Mouse (Mus musculus) erythroblast, embryonic 14.5 days (primary cell): Measurements from ENCODE around the gene Derl3. TPM values are rescaled to one million over a fixed set of nuclear protein-coding genes. Genes with fewer than 3 reads are reported as not detected.
"Not testable (repeated sequence)": the region's sequence is repeated elsewhere in the genome, so short reads cannot be mapped to it uniquely, and the experiment has no call there.

Experiments used
- H3K27me3 ChIP-seq: 2 replicates; pipeline ENCODE4 v1.6.1; 2012; ENCODE audit warnings: inconsistent platforms; ENCODE audit not compliant: control insufficient read depth
- H3K36me3 ChIP-seq: 2 replicates; pipeline ENCODE4 v1.6.1; 2012; ENCODE audit warnings: mild to moderate bottlenecking, inconsistent platforms; ENCODE audit not compliant: control insufficient read depth
- H3K4me1 ChIP-seq: 2 replicates; pipeline ENCODE4 v1.6.1; 2012; ENCODE audit warnings: inconsistent platforms; ENCODE audit not compliant: control insufficient read depth
- H3K4me3 ChIP-seq: replicated peaks from 2 replicates; pipeline ENCODE3; 2012; ENCODE audit warnings: moderate library complexity, mild to moderate bottlenecking, inconsistent platforms
- H3K9me3 ChIP-seq: 2 replicates; pipeline ENCODE4 v1.6.1; 2012; ENCODE audit warnings: low read length, inconsistent platforms, mixed read lengths; ENCODE audit not compliant: control insufficient read depth
- GATA1 ChIP-seq: IDR thresholded peaks from 2 replicates; pipeline ENCODE4 v1.6.1; 2012; ENCODE audit warnings: low read length, inconsistent platforms, mixed read lengths
- TAL1 ChIP-seq: IDR thresholded peaks from 3 replicates; pipeline ENCODE4 v1.6.1; 2012; ENCODE audit warnings: low read length, inconsistent platforms, mixed read lengths
- polyA plus RNA-seq: library from polyadenylated mRNA; stranded (reverse); fragments of >175 nt; gene quantifications from 2 replicates; pipeline ENCODE4 v1.2.3, GENCODE M21; 2012

Gene Derl3
- polyA plus RNA-seq, result not detected in 2 replicates

GRCm38 (mm10) chr10:75893089-75893750, at the start of gene Derl3:
Gene Derl3 (plus strand): TSS chr10:75893413.
- Histone ChIP-seq H3K36me3 (peaks cover 49% of the 10 kb centered on the region), H3K4me3 (peak within 1 kb of the TSS; percentile 61), H3K9me3 (no peaks in the 10 kb centered on the region), H3K4me1 (peaks cover 21% of the 10 kb centered on the region), H3K27me3 (no peaks in the 10 kb centered on the region)
- no peak for TF ChIP-seq GATA1

GRCm38 (mm10) chr10:75843898-75844297, 49.3 kb upstream of the Derl3 start:
- Histone ChIP-seq H3K27me3 (peaks cover 12% of the 10 kb centered on the region), H3K4me1 (peaks cover 42% of the 10 kb centered on the region)
- not testable (repeated sequence) for H3K4me3 ChIP-seq, H3K9me3 ChIP-seq, H3K36me3 ChIP-seq

- Histone ChIP-seq H3K36me3 (no peaks in the 10 kb centered on the region), H3K4me3 (no peak overlapping the region), H3K9me3 (no peaks in the 10 kb centered on the region), H3K27me3 (peaks cover 12% of the 10 kb centered on the region), H3K4me1 (peaks cover 42% of the 10 kb centered on the region)
- TF ChIP-seq GATA1, result no peak
- TF ChIP-seq TAL1, result no peak
Measured at GRCm38 (mm10) chr10:75844800-75845199, 48.4 kb upstream of the Derl3 start.

- peak overlapping the region; percentile 49 for H3K4me3 ChIP-seq
Measured at GRCm38 (mm10) chr10:75845306-75845930, 47.8 kb upstream of the Derl3 start.

GRCm38 (mm10) chr10:75848382-75848781, 44.8 kb upstream of the Derl3 start:
- H3K27me3 ChIP-seq, result peaks cover 22% of the 10 kb centered on the region
- no peak for TF ChIP-seq TAL1
- no peak for TF ChIP-seq GATA1
- H3K4me3 ChIP-seq, result no peak overlapping the region
- H3K9me3 ChIP-seq, result no peaks in the 10 kb centered on the region
- H3K4me1 ChIP-seq, result peaks cover 43% of the 10 kb centered on the region
- no peaks in the 10 kb centered on the region for H3K36me3 ChIP-seq

More at GRCm38 (mm10) chr10:75845306-75845930, 47.8 kb upstream of the Derl3 start:
- Histone ChIP-seq H3K9me3 (no peaks in the 10 kb centered on the region), H3K27me3 (peaks cover 16% of the 10 kb centered on the region), H3K36me3 (no peaks in the 10 kb centered on the region), H3K4me1 (peaks cover 42% of the 10 kb centered on the region)
- TF ChIP-seq TAL1 (peak; percentile 65), GATA1 (peak; percentile 41; the same call in 1 of the 2 replicates)

- no peaks in the 10 kb centered on the region for H3K9me3 ChIP-seq
- H3K4me1 ChIP-seq, result peaks cover 22% of the 10 kb centered on the region
- no peak overlapping the region for H3K4me3 ChIP-seq
- no peaks in the 10 kb centered on the region for H3K36me3 ChIP-seq
- TF ChIP-seq GATA1, result no peak
- TF ChIP-seq TAL1, result no peak
- H3K27me3 ChIP-seq, result peaks cover 21% of the 10 kb centered on the region
Measured at GRCm38 (mm10) chr10:75851076-75851475, 42.1 kb upstream of the Derl3 start.

- Histone ChIP-seq H3K4me3 (no peak overlapping the region), H3K36me3 (no peaks in the 10 kb centered on the region), H3K27me3 (peaks cover 21% of the 10 kb centered on the region), H3K9me3 (no peaks in the 10 kb centered on the region), H3K4me1 (peaks cover 16% of the 10 kb centered on the region)
- TF ChIP-seq TAL1 (no peak), GATA1 (no peak)
Measured at GRCm38 (mm10) chr10:75851681-75852080, 41.5 kb upstream of the Derl3 start.

GRCm38 (mm10) chr10:75852539-75853125, 40.6 kb upstream of the Derl3 start:
- no peaks in the 10 kb centered on the region for H3K9me3 ChIP-seq
- peaks cover 21% of the 10 kb centered on the region for H3K27me3 ChIP-seq
- H3K36me3 ChIP-seq, result peaks cover 6% of the 10 kb centered on the region
- no peak overlapping the region for H3K4me3 ChIP-seq
- no peak for TF ChIP-seq GATA1
- no peak for TF ChIP-seq TAL1
- peaks cover 13% of the 10 kb centered on the region for H3K4me1 ChIP-seq

- H3K4me3 ChIP-seq, result no peak overlapping the region
- H3K4me1 ChIP-seq, result peaks cover 19% of the 10 kb centered on the region
- peaks cover 10% of the 10 kb centered on the region for H3K36me3 ChIP-seq
- H3K9me3 ChIP-seq, result no peaks in the 10 kb centered on the region
- peaks cover 21% of the 10 kb centered on the region for H3K27me3 ChIP-seq
- TF ChIP-seq GATA1 (no peak), TAL1 (no peak)
Measured at GRCm38 (mm10) chr10:75853452-75853851, 39.8 kb upstream of the Derl3 start.
